Mouse (Mus musculus): ENCODE results near the gene Myo18a.
"Not testable (repeated sequence)": the region's sequence is repeated elsewhere in the genome, so short reads cannot be mapped to it uniquely, and the experiment has no call there.

DNA sequence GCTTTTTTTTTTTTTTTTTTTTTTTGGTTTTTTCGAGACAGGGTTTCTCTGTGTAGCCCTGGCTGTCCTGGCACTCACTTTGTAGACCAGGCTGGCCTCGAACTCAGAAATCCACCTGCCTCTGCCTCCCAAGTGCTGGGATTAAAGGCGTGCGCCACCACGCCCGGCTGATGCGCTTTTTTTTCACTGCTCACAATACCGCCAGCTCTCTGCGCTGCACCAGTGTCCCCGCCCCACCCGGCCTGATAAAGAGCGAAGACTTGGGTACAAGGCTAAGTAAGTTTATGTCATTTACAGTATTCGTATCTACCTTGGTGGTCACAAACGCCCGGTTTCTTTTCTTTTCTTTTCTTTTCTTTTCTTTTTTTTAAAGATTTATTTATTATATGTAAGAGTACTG is 15.9 kb upstream of the Myo18a start:
- TF ChIP-seq POLR2A (IDR thresholded peaks at IDR 0.05; ENCODE audit: borderline replicate concordance, extremely low read depth, insufficient read depth, insufficient read length, poor library complexity, severe bottlenecking); CTCF (IDR thresholded peaks at IDR 0.05; ENCODE audit: borderline replicate concordance, extremely low read depth, insufficient read depth, insufficient read length): not testable (repeated sequence)
